Mouse (Mus musculus) forebrain, embryonic 12.5 days (tissue): ENCODE data around the gene Rexo1. TPM values are rescaled to one million over a fixed set of nuclear protein-coding genes. Genes with fewer than 3 reads are reported as not detected.

Experiments
- ATAC-seq: fragments of 200-750 bp; cut with Nextera tagmentation; 2 replicates; pipeline ENCODE4 v1.8.0; 2017; ENCODE audit warnings: moderate TSS enrichment; ENCODE audit not compliant: low FRiP score
- H3K27ac ChIP-seq: fragments of 300-500 bp; sonication (generic); 2 replicates; pipeline ENCODE4 v1.5.1; 2016; ENCODE audit warnings: mild to moderate bottlenecking
- H3K27me3 ChIP-seq: fragments of 300-500 bp; sonication (generic); 2 replicates; pipeline ENCODE4 v1.6.1; 2016; ENCODE audit warnings: mild to moderate bottlenecking
- H3K36me3 ChIP-seq: fragments of 300-500 bp; sonication (generic); replicated peaks from 2 replicates; pipeline ENCODE4 v1.6.1; 2016; ENCODE audit warnings: mild to moderate bottlenecking
- H3K4me1 ChIP-seq: fragments of 300-500 bp; sonication (generic); 2 replicates; pipeline ENCODE4 v1.6.1; 2016
- H3K4me2 ChIP-seq: fragments of 300-500 bp; sonication (generic); 2 replicates; pipeline ENCODE4 v1.6.1; 2016; ENCODE audit warnings: mild to moderate bottlenecking, moderate library complexity
- H3K4me3 ChIP-seq: fragments of 300-500 bp; sonication (generic); replicated peaks from 2 replicates; pipeline ENCODE4 v1.5.1; 2016; ENCODE audit warnings: mild to moderate bottlenecking
- H3K9ac ChIP-seq: fragments of 300-500 bp; sonication (generic); 2 replicates; pipeline ENCODE4 v1.6.1; 2016; ENCODE audit warnings: mild to moderate bottlenecking
- H3K9me3 ChIP-seq: fragments of 300-500 bp; sonication (generic); 2 replicates; pipeline ENCODE4 v1.6.1; 2016
- WGBS: fragments of 180-500 bp; shearing (Covaris S2); methylation state at CpG from one replicate; pipeline ENCODE4 v1.1.7; 2016; 5-methylcytosine and 5-hydroxymethylcytosine counted together
- polyA plus RNA-seq: library from polyadenylated mRNA; unstranded; fragments of >200 nt; fragmentation: Nextera tagmentation; extraction: Ambion mirVana; gene quantifications from 2 replicates; pipeline ENCODE4 v1.2.1, GENCODE M21; 2016

Rexo1 gene
- polyA plus RNA-seq, 1 experiment from 2014 or later = 31.0 TPM

DNA sequence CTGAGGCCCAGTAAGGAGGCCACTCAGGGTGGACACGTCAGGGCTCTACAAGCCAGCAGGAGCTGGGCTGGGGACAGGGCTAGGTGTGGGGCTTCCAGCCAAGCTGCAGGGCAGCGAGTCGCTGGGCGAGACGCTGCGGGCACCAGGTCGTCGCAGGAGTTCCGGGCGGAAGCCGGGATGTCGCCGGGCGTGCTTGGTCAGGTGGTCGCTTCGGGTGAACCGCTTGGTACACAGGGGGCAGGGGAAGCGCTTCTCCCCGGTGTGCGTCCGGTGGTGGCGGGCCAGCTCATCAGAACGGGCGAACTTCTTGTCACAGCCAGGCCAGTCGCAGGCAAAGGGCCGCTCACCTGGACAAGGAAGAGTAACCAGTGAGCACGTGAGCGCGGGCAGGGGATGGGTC lies 7.5 kb upstream of the Rexo1 start:
- H3K4me2 ChIP-seq = no peak overlapping the region
- ATAC-seq = no peak
- H3K9me3 ChIP-seq = no peaks in the 10 kb centered on the region
- no peak overlapping the region for H3K27ac ChIP-seq
- H3K36me3 ChIP-seq = peaks cover 12% of the 10 kb centered on the region
- WGBS = 96% methylated on average over 29 of the region's 29 CpGs
- H3K4me1 ChIP-seq = peaks cover 46% of the 10 kb centered on the region
- no peaks in the 10 kb centered on the region for H3K27me3 ChIP-seq
- no peak overlapping the region for H3K4me3 ChIP-seq
- no peak overlapping the region for H3K9ac ChIP-seq

DNA sequence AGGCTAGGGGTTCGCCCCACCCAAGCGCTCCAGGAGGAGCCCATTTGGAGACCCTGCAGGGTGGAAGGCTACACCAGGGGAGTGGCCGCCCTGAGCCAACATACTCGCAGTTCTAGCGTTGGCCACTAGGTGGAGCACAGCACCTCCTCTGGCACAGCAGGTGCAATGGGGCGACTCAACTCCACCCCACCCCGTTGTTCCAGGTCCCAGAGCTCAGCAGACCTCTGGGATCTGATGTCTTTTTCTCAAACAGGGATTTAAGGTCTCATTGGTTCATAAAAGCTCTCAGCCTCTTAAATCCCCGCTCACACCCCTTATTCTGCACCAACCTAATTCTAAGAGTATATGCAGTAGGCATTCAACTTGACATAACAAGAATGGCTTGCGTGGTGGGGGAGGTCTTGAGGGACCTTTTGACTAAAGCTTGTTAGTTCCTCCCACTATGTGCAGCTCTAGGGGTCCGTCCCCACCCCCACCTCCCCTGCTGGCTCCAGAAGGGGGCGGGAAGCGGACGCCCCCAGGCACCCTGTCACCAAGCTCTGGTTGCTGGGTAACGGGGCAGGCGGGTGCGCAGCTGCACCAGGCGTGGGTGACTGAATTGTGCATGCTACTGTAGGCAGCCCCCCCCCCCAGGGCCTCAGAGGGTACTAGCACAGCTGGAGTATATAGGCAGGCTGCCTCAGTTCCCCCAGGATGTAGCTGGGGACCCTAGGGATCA lies 5.2 kb upstream of the Rexo1 start:
- Histone ChIP-seq H3K9me3 (no peaks in the 10 kb centered on the region), H3K27me3 (no peaks in the 10 kb centered on the region), H3K27ac (peak overlapping the region; percentile 80), H3K4me3 (no peak overlapping the region), H3K9ac (no peak overlapping the region), H3K36me3 (peaks cover 12% of the 10 kb centered on the region), H3K4me2 (peak overlapping the region; percentile 35), H3K4me1 (peaks cover 42% of the 10 kb centered on the region)
- ATAC-seq = peak; percentile 70
- 16% methylated on average over 17 of the region's 17 CpGs for WGBS

DNA sequence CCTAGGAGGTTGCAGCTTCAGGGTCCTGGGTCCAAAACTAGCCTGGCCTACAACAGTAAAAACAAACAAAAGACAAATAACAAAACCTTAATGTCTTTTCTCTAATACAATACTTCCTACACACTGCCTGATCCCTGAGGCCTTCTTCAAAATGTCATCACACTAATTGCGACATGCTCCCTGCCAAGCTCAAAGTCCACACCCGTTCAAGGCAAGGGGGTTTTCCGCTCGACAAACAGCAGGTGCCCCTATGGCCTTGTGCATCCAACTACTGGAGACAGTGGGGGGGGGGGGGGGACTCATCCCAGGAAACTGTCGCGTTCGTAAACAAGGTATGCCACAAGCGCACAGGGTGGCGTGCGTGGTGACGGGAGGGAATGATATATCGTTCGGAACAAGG lies 739 bp downstream of the Rexo1 start:
- 3% methylated on average over 13 of the region's 13 CpGs for WGBS
- no peaks in the 10 kb centered on the region for H3K27me3 ChIP-seq
- H3K4me3 ChIP-seq = peak overlapping the region; percentile 99
- peak overlapping the region; percentile 91 for H3K9ac ChIP-seq
- peak overlapping the region; percentile 95 for H3K4me2 ChIP-seq
- 0 out of 2 replicates have a peak, but pooled peaks have one; percentile 1 for ATAC-seq
- H3K36me3 ChIP-seq = no peaks in the 10 kb centered on the region
- H3K4me1 ChIP-seq = peaks cover 41% of the 10 kb centered on the region
- H3K9me3 ChIP-seq = no peaks in the 10 kb centered on the region
- H3K27ac ChIP-seq = no peak overlapping the region

DNA sequence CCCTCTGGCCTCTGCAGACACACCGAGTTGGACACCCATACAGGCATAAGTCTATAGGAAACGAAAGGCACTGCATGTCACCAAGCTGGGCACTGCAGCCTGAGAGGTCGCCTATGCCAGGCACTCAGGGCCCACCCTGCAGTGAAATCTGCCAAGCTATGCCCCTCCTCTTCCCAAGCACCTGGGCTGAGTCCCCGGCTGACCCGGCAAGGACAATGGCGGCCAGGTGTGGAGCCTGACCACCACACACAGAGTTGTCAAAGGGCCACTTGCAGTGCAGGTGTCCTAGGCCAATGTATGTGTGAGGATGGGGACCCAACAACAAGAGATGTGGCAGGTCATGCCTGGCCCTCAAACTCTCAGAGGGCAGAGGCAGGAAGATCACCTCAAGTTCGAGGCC lies 1.9 kb downstream of the Rexo1 start:
- Histone ChIP-seq H3K4me3 (no peak overlapping the region; the same call in 1 of the 2 replicates), H3K27ac (no peak overlapping the region), H3K27me3 (no peaks in the 10 kb centered on the region), H3K4me1 (peaks cover 41% of the 10 kb centered on the region), H3K9ac (no peak overlapping the region), H3K9me3 (no peaks in the 10 kb centered on the region), H3K4me2 (no peak overlapping the region), H3K36me3 (no peaks in the 10 kb centered on the region)
- ATAC-seq = no peak
- 91% methylated on average over 7 of the region's 7 CpGs for WGBS

DNA sequence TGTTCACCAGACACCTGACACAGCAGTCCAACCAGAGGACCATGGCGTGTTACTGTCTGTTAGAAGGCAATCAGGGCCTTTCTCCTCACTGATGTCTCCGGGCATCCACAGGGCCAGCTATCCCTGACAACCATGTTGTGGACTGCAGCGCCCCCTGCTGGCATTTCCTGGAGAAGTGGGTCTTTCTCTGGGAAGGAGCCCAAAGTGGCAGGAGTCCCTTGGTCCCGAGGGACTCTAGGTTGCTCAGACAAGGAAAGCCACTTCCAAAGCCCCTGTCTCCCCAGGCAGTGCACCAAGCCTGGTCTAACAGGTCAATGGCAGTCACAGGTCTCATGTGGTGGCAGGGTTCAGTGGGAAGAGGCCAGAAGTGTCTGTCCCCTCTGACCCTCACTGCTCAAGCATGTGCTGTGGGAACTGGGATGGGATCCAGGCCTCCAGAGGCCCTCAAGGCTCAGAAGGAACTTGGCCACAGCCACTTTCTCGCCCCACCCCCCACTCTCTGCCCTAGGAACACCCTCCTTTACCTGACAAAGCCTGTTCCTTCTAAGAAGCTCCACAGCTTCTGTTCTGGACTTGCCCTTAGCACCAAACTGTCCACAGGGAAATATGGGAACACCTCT lies 3.9 kb downstream of the Rexo1 start:
- Histone ChIP-seq H3K9ac (peak overlapping the region; percentile 21; the same call in 1 of the 2 replicates), H3K9me3 (no peaks in the 10 kb centered on the region), H3K27ac (no peak overlapping the region), H3K36me3 (no peaks in the 10 kb centered on the region), H3K4me3 (no peak overlapping the region), H3K4me1 (peaks cover 39% of the 10 kb centered on the region), H3K27me3 (no peaks in the 10 kb centered on the region), H3K4me2 (no peak overlapping the region)
- no peak for ATAC-seq
- 27% methylated on average over 5 of the region's 5 CpGs for WGBS

DNA sequence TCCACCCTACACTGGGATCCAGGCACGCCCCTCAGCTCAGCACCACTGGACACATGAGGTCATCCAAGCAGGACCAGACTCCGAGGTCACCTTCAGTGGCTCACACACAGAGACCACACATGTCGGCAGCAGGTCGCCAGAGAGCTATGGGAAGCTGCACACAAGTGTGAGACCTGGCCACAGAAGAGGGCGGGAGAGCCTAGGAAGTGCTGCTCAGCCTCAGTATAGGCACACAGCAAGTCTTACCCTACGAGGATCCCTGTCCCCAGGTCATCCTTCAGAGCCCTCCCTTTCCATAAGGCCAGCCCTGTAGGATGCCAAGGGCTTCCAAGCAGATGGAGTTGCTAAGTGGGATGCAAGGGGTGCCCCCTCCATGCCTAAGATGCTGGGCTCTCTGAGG lies 7.4 kb downstream of the Rexo1 start:
- Histone ChIP-seq H3K4me3 (no peak overlapping the region), H3K9me3 (no peaks in the 10 kb centered on the region), H3K4me1 (peaks cover 14% of the 10 kb centered on the region), H3K4me2 (no peak overlapping the region), H3K36me3 (peaks cover 19% of the 10 kb centered on the region), H3K27me3 (no peaks in the 10 kb centered on the region), H3K9ac (no peak overlapping the region), H3K27ac (no peak overlapping the region)
- ATAC-seq = no peak
- 95% methylated on average over 6 of the region's 6 CpGs for WGBS

DNA sequence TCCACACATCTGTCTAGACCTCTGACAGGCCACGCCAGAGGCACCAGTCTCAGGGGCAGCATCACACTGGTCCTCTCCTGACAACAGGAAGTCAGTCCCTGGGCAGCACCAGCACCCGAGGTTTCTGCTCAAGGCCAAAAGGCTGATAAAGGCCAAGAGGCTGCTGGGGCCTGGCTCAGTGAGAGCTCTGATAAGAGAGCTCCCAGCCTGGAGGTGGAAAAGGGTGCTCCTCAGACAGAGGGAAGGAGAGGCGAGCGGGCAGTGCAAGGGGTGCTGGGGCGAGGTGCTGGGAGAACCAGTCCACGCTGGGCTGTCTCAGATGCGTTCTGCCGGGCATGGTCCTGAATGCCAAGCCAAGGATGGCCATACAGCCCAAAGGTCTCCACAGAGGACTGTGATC lies 7.8 kb downstream of the Rexo1 start:
- no peak for ATAC-seq
- Histone ChIP-seq H3K36me3 (peaks cover 22% of the 10 kb centered on the region), H3K27ac (no peak overlapping the region), H3K4me2 (no peak overlapping the region), H3K27me3 (no peaks in the 10 kb centered on the region), H3K4me3 (no peak overlapping the region), H3K9me3 (no peaks in the 10 kb centered on the region), H3K9ac (no peak overlapping the region), H3K4me1 (peaks cover 14% of the 10 kb centered on the region)
- WGBS = 95% methylated on average over 8 of the region's 8 CpGs

DNA sequence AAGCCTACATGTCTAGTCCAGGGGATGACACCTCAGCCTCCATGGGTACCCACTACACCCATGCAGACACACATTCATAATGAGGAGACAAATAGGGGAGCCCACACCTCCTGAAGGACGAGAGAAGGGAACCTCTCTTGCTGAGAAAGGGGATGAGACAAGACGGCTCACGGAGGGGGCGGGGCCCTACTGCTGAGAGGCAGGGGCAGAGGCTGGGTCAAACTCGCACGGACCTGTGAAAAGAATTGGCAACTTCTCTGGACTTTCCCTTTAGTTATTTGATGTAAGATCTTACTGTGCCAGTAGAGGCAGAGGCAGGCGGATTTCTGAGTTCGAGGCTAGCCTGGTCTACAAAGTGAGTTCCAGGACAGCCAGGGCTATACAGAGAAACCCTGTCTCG lies 9.0 kb downstream of the Rexo1 start:
- H3K9me3 ChIP-seq = no peaks in the 10 kb centered on the region
- no peak overlapping the region for H3K27ac ChIP-seq
- no peak overlapping the region for H3K4me3 ChIP-seq
- peaks cover 6% of the 10 kb centered on the region for H3K4me1 ChIP-seq
- H3K27me3 ChIP-seq = no peaks in the 10 kb centered on the region
- 64% methylated on average over 9 of the region's 9 CpGs for WGBS
- H3K4me2 ChIP-seq = no peak overlapping the region
- no peak overlapping the region for H3K9ac ChIP-seq
- ATAC-seq = no peak
- H3K36me3 ChIP-seq = peaks cover 34% of the 10 kb centered on the region

DNA sequence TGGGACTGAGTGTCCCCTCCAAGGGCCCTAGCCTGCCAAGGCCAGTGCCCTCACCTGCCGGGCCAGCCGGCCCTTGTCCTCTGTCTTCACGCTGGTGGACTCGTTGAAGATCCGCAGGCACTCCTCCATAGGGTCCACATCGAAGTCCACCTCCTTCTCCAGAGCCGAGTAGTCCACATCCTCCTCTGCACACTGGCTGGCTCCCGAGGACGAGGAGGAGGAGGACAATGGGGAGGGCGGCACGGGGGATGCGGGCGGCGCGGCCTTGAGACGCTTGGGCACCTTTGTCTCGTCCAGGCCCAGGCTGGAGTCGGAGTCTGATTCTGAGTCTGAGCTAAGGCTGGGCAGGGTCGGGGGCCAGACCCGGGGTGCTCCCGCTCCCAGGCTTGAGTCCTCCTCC lies 12.1 kb downstream of the Rexo1 start:
- Histone ChIP-seq H3K27me3 (no peaks in the 10 kb centered on the region), H3K4me3 (no peak overlapping the region), H3K4me2 (no peak overlapping the region), H3K9ac (no peak overlapping the region), H3K4me1 (peaks cover 2% of the 10 kb centered on the region; the same call in 1 of the 2 replicates), H3K36me3 (peaks cover 65% of the 10 kb centered on the region), H3K27ac (no peak overlapping the region), H3K9me3 (no peaks in the 10 kb centered on the region)
- 92% methylated on average over 21 of the region's 21 CpGs for WGBS
- no peak for ATAC-seq

DNA sequence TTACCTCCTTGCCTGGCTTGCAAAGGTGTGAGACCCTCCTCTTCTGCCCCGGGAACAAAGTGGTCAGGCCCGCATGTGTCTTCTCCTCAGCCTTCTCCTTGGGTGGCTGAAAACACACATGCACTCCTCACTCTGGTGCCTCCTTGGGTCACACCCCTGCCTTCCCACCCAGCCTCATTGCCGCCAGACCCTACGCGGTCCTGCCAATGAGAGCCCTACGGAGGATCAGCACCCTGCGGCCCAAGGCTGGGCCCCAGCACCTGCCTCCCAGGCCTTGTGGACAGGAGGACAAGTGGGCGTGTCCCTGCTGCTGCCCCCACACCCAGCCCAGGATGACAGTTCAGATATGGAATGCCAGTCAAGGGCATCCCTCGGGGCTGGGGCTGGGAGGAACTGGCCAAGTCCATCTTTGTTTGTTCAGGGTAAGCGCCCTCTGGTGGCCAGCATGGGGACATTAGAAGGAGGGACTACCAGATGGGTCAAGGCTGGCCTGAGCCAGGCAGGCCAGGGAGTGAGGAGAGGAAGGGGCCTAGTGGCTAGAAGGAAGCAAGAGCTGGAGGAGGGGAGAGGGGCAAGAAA lies 12.8 kb downstream of the Rexo1 start:
- ATAC-seq = peak; percentile 69; the same call in 1 of the 2 replicates
- H3K27me3 ChIP-seq = no peaks in the 10 kb centered on the region
- no peak overlapping the region for H3K9ac ChIP-seq
- no peak overlapping the region for H3K4me3 ChIP-seq
- H3K4me1 ChIP-seq = peaks cover 2% of the 10 kb centered on the region; the same call in 1 of the 2 replicates
- H3K4me2 ChIP-seq = no peak overlapping the region
- no peak overlapping the region for H3K27ac ChIP-seq
- peaks cover 73% of the 10 kb centered on the region for H3K36me3 ChIP-seq
- no peaks in the 10 kb centered on the region for H3K9me3 ChIP-seq
- WGBS = 76% methylated on average over 10 of the region's 10 CpGs

DNA sequence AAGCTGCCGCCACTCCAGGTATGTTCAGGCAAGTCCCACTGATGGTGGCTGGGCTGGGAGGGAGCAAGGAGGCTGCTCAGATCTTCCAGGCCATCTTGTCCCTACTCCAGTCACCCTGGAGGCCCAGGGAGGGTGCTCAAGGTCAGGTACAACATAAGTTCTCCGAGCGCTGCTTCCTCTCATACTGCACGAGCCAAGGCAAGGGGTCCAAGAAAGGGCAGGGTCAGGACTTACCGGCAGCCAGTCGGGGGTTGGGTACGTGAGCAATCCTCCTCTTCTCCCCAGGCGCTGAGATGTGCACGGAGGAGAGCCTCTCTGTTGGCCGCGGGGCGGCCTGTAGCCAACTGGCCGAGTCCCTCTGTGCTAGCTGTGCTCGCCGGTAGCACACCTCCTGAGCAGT lies 13.8 kb downstream of the Rexo1 start:
- peaks cover 2% of the 10 kb centered on the region; the same call in 1 of the 2 replicates for H3K4me1 ChIP-seq
- H3K4me2 ChIP-seq = no peak overlapping the region
- H3K27me3 ChIP-seq = no peaks in the 10 kb centered on the region
- H3K9ac ChIP-seq = no peak overlapping the region
- WGBS = 96% methylated on average over 14 of the region's 15 CpGs
- ATAC-seq = no peak
- H3K4me3 ChIP-seq = no peak overlapping the region
- no peak overlapping the region for H3K27ac ChIP-seq
- H3K36me3 ChIP-seq = peaks cover 83% of the 10 kb centered on the region
- no peaks in the 10 kb centered on the region for H3K9me3 ChIP-seq

DNA sequence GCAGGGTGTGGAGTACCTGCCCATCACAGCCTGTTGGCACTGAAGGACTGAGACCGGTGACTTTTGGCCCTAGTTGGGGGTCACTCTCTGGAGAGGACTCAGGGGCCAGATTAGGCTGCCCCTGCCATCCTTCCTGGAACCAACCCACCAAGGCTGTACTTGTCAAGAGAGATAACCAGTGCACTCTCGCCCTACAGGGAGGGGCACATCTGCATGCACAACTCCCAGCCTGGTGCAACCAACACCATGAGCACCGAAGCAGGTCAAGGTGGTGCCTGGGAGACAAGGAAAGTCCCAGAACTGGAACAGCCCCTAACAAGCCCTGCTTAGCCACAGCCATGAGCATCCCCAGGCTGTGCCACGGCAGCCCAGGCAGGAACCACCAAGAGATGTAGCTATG lies 14.4 kb downstream of the Rexo1 start:
- Histone ChIP-seq H3K36me3 (peaks cover 89% of the 10 kb centered on the region), H3K27ac (no peak overlapping the region), H3K9me3 (no peaks in the 10 kb centered on the region), H3K4me3 (no peak overlapping the region), H3K4me2 (no peak overlapping the region), H3K27me3 (no peaks in the 10 kb centered on the region), H3K4me1 (peaks cover 2% of the 10 kb centered on the region; the same call in 1 of the 2 replicates), H3K9ac (no peak overlapping the region)
- ATAC-seq = no peak
- 96% methylated on average over 4 of the region's 4 CpGs for WGBS
